Mouse (Mus musculus): ENCODE data around the gene Kel.

DNA sequence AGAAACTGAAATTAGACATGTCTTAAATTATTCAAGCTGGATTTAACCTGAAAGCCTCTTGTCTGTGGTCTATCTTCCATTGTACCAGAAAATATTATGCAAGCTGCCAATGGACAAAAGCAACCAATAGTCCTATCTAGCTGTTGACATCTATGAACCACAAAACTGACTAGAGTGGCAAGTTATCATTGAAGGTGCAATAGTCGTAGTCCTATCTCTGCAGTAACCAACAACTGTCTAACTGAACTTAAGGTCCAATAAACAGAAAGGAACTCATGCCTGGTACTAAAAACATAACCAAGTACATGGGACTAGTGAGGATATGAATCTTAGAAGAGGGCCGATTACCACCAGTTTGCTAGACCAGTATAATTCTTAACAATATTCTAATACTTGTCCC lies 27.6 kb downstream of the Kel start:
- TF ChIP-seq CTCF (IDR thresholded peaks at IDR 0.05; ENCODE audit: low read depth, low read length) (no peak), POLR2A (IDR thresholded peaks at IDR 0.05; ENCODE audit: borderline replicate concordance, low read depth, low read length) (no peak)
